Mouse (Mus musculus) cerebellum, adult 9-11 months (tissue): ENCODE data around the gene Slc25a22.

ENCODE experiments used
- DNase-seq: peaks from one replicate; pipeline ENCODE4 v3.0.0; 2022

The Slc25a22 gene

DNA sequence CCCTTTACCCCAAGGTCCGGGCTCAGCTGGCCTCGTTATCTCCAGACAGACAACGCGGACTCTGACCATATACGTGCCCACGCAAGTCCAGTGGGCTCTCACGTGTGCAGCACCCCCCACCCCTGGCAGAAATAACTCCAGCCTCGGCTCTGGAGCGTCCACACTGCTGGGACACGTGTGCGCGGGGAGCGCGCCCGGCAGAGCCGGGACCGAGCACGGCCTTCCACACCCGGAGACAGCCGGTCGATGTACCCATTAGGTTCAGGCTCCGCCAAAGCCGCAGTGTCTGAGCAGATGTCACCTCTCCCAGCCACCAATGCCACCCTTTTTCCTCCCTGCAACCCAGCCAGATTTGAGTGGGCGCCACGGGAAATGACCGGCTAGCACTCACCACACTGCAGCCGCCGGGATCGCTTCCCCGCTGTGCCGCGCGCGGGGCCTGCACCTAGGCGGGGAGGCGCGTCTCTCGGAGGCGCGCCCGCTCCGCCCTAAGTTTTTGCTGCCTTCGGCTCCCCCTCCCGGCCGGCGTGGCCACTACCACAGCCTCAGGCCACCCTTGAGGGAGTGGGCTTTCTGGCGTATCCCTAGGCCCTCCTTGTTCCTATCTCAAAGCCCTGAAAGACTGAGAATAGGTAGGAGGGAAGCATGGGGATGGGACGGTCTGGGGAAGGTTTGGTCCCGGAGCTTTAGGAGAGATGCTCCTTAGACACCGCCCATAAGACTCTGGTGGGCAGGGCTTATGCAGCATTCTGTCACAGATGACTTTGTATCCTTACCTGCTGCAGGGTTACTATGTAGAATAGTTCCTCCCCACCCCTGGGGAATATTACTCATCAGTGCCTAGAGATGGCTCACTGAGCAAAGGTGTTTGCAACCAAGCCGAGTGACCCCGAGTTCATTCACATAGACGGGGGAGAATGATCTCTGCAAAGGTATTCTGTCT lies at the start of gene Slc25a22:
TSS of gene Slc25a22 (minus strand) at position 715 of the 943 bp plus-strand sequence.
- peak; percentile 90 for DNase-seq

DNA sequence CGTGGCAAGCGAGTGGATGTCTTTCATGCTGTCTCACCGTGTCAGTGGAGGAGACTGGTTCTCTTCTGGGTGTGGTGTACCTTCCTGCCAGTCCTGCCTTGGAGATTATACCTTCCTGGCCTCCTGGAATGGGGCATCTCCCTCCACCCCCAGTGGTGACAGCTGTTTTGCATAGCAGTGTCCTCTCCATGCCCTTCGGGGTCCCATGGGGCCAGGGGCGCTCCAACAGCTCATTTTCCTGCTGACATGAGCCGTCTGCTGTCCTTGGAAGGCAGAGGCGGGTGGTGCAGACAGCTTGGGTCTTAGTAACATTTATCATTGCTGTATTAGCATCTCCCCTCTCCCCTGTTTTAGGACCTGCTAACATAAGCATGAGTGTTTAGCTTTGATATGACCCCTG lies 49.4 kb upstream of the Slc25a22 start:
- peak; percentile 61 for DNase-seq

DNA sequence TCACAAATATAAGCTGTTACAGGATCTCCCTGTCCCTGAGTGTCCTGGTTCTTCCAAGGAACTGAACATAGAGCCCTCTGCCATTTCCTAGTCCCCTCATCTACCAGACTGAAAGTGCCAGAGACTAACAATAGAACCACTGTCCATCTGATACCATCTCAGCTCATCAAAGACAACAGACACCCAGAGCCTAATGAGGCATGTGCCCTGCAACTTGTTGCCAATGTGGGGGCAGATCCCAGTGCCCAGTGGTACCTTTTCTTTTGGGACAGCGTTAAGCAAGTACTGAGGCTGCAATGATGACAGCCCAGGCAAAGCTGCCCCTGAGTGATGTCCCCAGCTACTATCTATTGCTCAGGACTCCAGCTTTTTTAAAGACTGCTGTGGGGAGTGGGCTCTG lies 48.5 kb upstream of the Slc25a22 start:
- DNase-seq, result peak; percentile 66

- DNase-seq, result peak; percentile 98
Observed at GRCm38 (mm10) chr7:141485606-141486005, 47.9 kb upstream of the Slc25a22 start.

- no peak for DNase-seq
Observed at GRCm38 (mm10) chr7:141485186-141485585, 47.5 kb upstream of the Slc25a22 start.

GRCm38 (mm10) chr7:141484186-141485120 lies 46.8 kb upstream of the Slc25a22 start:
- peak; percentile 79 for DNase-seq

- DNase-seq, result peak; percentile 69
Observed at GRCm38 (mm10) chr7:141483114-141483653, 45.5 kb upstream of the Slc25a22 start.

DNA sequence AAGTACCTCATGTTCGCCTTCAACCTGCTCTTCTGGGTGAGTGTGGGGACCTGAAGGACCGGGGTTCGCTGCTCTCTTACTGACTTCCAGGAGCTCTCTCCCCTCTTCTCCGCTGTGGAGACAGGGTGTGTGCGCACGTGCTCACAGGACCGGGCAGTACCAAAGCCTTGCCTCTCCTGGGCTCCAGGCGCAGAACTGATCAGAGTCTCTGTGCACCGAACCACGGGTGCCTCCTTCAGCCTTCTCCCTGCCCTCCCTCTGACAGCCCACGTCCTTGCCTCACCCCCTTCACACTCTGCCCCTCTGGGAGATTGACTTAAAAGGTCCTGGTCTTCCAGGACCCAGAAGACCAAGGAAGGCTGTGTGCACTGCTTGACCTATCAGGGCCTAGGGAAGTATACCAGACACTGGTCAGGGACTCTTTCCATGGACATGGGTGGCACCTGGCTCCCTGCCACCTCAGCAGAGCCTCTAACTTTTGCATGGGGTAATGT lies 44.9 kb upstream of the Slc25a22 start:
- peak; percentile 78 for DNase-seq

DNA sequence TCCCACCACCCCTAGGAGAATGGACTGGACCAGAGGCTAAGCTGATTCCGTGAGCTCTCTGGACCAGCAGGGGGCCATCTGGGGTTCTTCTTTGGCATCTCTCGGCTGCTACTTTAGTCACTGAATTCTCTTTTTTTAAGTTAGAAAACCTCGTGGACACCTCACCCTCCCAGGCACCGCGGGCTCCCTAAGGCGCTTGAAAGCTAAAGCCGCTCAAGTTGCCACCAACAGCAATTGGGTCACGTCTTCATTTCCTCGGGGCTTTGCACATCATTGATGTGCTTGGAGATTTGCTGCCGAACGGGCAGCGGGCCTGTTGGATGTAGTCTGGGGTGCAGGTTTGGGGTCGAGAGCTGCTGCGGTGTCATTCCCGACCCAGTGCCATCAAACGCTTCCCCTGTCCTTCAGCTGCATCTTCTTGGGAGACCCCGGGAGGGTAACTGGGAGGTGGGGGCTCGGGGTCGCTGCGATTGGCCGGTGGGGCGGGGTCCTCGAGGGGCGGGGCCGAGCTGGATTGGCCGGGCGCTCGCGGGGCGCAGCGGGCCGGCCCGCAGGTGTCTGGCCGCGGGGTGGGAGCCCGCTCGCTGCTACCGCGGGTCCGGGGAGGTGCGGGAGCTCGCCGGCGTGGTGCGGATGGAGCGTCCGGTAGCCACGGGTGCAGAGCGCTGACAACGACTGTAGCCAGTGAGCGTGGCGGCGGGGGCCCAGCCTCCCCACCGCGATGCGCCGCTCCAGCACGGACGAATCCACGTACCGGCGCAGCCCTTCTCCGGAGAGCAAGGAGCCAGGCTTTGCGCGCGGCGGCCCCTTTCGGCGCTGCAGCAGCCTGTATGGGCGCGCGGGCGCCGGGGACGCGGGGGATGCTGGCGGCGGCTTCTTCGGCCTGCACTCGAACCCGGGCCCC lies 44.1 kb upstream of the Slc25a22 start:
- peak; percentile 85 for DNase-seq

- DNase-seq, result peak; percentile 90
Observed at GRCm38 (mm10) chr7:141480842-141481497, 43.3 kb upstream of the Slc25a22 start.

GRCm38 (mm10) chr7:141478270-141478748 lies 40.6 kb upstream of the Slc25a22 start:
- DNase-seq, result no peak

- peak; percentile 54 for DNase-seq
Observed at GRCm38 (mm10) chr7:141477578-141478269, 40.0 kb upstream of the Slc25a22 start.

- peak; percentile 58 for DNase-seq
Observed at GRCm38 (mm10) chr7:141476981-141477370, 39.3 kb upstream of the Slc25a22 start.

DNA sequence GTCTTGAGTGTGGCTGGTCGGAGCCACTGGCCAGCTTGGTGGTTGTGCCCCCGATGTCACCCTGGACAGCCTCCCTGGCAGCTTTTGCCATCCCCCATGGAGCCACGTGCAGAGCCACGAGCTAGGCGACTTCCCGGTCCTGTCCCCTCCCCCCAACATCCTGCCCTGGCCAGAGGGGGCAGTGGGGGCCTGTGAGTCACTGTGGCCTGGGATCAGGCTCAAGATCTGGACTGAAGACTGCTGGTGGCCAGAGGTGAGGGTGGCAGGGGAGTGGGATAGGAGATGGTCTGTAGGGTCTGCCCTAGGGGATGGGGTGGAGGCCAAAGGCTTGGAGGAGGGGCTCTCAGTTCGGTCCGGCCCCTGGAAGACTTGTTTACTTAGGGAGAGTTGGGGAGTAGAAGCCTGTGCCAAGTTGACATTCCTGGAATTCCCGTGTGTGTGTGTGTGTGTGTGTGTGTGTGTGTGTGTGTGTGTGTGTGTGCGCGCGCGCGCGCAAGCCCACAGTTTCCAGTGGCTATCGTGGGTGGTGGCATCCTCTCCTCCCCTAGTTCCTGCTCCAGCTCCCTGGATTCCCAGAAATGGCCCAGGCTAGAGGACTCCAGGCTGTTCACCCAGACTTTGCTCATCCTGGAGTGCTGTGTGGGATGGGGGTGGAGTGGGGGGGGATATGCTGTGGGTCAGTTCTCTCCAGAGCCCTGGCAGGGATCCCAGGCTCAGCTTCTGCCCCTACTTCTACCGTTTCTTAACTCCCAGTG lies 38.7 kb upstream of the Slc25a22 start:
- DNase-seq, result peak; percentile 81

DNA sequence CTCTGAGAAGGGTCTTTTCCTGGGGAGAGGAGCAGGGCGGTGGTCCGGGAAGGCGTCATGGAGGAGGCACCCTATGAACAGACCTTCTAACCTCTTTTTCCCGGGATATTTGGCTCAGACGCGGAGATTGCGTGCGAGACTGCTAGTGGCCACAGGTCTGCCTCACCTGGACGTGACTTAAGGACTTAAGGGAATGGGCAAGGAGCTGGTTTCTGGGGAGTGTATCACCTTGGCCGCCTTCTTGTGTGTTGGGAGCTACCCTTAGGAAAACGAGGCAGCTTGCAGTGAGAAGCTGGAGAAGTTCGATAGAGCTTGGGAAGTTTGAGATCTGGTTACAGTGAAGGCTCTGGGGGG lies 38.1 kb upstream of the Slc25a22 start:
- DNase-seq, result no peak

DNA sequence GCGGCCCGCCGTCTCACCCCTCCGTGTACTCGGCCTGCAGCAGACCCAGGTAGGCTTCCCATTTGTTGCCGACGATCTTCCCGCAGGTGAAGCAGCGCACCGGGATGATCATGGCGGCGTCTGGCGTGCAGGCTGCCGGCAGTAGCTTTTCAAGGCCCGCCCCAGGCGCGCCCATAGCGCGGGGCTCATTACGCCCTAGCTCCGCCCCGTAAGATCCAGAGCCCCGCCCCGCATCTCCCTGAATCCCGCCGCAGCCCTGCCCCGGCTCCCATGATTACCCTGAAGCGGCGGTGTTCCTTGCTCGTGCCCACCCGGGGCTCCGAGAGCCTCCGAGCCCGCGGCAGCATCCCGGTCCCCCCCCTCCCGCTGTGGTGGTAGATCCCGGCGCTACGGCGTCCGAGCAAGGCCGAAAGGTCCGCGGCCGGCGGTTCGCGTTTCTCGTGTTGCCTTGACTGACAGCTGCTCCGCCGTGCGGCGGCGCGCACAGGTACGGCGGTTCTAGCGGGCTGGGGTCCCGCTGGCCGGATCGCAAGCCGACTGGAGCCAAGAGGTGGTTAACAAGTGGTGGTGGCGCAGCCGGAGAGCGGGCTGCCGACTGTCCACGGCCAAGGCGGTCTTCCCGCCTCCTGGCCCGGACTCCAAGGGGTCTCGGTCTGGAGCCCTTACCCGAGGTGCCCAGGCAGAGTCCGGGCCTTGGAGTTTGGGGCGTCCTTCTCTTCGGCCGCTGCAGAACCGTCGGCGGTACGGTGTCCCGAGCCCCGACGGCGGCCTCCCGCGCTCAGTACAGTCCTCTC lies 37.5 kb upstream of the Slc25a22 start, which contains the start of the genes Polr2l and Tspan4:
TSS of gene Polr2l (minus strand) at position 122 of the 794 bp plus-strand sequence.
TSS of gene Tspan4 (plus strand) at position 230 of the 794 bp plus-strand sequence.
- DNase-seq, result peak; percentile 87

- DNase-seq, result no peak
Observed at GRCm38 (mm10) chr7:141474160-141474559, 36.5 kb upstream of the Slc25a22 start.

DNA sequence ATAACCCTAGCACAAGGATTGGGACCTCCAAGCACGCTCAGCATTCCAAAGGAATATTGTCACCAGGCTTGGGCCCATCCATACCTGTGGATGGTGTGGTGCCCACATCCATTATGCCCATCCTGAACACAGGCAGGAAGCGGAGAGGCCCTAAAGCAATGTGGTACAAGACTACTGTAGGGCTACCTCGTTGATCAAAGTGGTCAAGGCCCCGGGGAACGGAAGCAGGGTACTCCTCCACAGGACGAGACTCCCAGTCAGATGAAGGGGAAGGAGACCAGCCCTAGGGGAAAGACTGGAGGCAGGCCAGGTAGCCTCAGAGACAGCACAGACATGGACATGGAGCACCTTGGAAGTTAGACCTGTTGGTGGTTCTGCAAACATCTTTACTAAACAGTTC lies 35.1 kb upstream of the Slc25a22 start:
- no peak for DNase-seq

GRCm38 (mm10) chr7:141472226-141472625 lies 34.5 kb upstream of the Slc25a22 start:
- DNase-seq, result no peak
